Mouse (Mus musculus): ENCODE measurements around the gene Olfml3. TPM values are rescaled to one million over a fixed set of nuclear protein-coding genes. Genes with fewer than 3 reads are reported as not detected.
A peak's percentile ranks its signal among the peaks of the same experiment; 100 is the strongest.

Gene Olfml3
- polyA plus RNA-seq, 1 experiment from 2014 or later, result 52.1 TPM

DNA sequence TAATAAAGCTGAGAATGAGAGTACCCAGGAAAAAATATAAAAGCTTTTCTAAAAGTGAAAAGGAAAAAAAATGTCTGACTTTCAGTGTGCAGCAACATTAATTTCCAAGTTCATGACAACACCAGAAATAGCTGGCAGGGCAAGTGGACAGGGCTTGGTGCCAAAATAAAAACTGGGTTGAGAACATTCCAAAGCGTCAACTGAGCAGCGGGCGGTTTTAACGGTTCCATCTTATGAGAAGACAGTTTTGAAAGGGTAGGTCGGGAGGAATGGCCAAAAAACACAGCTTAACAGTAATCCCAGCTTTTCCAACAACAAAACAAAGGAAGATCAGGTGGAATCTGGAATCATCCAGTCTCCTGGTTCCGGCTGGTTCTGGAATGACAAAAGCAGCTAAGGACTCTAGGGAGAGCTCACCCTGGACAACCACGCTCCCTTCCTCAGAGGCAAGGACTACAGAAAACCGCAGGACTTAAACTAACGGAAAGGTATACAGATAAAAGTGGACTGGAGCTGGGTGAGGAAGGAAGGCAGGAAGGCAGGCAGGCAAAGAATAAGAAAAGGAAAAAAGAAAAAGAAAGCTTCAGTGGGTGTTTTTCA lies 33.8 kb upstream of the Olfml3 start:
- Histone ChIP-seq H3K4me3 (replicated peaks) (no peak overlapping the region), H3K27ac (peak overlapping the region; percentile 79), H3K4me1 (peaks cover 4% of the 10 kb centered on the region; the same call in 1 of the 2 replicates), H3K4me2 (no peak overlapping the region), H3K27me3 (replicated peaks) (no peaks in the 10 kb centered on the region), H3K36me3 (peaks cover 5% of the 10 kb centered on the region; the same call in 1 of the 2 replicates), H3K9me3 (no peaks in the 10 kb centered on the region), H3K9ac (no peak overlapping the region)
- 50% methylated on average over 9 of the region's 9 CpGs for WGBS
- ATAC-seq (ENCODE audit: insufficient read depth, low FRiP score, low read depth), result no peak

DNA sequence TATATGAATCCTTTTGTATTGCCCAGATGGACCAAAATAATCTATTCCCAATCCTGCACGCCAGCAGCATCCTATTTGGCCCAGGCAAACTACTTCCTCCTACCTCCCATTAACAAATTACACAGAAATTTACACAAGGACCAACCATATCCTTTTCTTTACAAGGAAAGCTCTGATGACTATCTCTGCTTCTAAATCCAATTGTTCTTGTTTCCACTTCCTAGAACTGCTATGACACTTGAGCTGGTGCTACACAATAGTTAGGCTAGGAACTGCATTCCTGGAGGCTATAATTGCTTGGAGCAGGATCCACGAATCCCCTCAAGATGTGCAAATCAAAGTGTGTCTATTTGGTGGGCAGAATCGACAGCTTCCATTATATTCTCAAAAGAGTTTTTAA lies 29.0 kb upstream of the Olfml3 start:
- Histone ChIP-seq H3K4me3 (replicated peaks) (no peak overlapping the region), H3K27me3 (replicated peaks) (no peaks in the 10 kb centered on the region), H3K9ac (no peak overlapping the region), H3K4me2 (no peak overlapping the region), H3K36me3 (peaks cover 22% of the 10 kb centered on the region), H3K4me1 (0 out of 2 replicates have a peak, but pooled peaks cover 3% of the 10 kb centered on the region), H3K27ac (no peak overlapping the region), H3K9me3 (no peaks in the 10 kb centered on the region)
- ATAC-seq (ENCODE audit: insufficient read depth, low FRiP score, low read depth), result no peak
- 81% methylated on average over 3 of the region's 3 CpGs for WGBS

DNA sequence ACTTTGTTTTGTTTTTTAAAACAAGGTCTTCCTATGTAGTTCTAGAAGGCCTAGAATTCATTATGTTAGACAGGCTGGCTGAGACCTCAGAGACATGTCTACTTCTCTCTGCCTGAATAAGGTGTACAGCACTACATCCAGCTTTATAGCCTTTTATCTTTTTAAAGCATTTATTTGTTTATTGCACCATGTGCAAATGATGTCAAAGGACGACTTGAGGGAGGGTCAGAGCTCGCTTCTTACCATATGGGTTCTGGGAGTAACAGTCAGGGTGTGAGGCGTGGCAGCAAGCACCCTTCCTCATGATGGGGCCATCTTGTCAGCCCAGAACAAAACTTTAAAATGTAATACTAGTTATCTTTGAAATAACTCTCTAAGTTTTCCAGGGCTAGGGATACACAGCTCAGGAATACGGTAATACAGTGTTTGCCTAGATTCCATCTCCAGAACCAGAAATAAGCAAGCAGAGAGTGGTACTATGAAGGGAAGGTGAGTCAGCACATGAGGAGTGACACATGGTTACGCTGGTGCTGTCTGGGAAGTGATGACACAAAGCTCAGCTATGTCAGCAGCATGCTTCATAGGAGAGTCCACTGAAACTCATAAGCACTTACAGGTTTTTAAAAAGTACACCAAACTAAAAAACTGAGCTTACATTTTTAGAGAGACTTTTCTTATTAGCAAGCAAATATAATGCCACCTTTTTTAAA lies 21.6 kb upstream of the Olfml3 start:
- H3K9ac ChIP-seq, result no peak overlapping the region
- no peaks in the 10 kb centered on the region for H3K4me1 ChIP-seq
- H3K36me3 ChIP-seq, result peaks cover 40% of the 10 kb centered on the region
- WGBS, result 76% methylated on average over 5 of the region's 5 CpGs
- H3K4me2 ChIP-seq, result no peak overlapping the region
- H3K4me3 ChIP-seq (replicated peaks), result no peak overlapping the region
- no peaks in the 10 kb centered on the region for H3K9me3 ChIP-seq
- H3K27me3 ChIP-seq (replicated peaks), result no peaks in the 10 kb centered on the region
- no peak overlapping the region for H3K27ac ChIP-seq
- ATAC-seq (ENCODE audit: insufficient read depth, low FRiP score, low read depth), result no peak

DNA sequence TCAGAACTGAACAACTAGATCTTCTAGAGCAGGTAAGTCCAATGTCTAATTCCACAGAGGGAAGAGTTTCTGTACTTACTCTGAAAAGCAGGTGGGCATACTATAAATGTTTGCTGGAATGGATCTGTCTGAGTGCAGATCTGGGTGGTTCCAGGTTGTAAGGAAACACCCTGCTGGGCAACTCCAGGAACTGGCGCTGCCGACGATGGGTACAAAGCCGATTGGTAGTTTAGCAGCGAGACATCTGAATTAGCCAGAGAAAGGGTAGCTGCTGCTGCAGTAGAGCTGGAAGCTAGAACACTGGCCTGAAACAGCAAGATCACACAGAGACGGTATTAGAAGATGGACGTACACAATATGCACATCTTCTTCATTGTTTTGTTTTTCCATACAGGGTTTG lies 20.7 kb upstream of the Olfml3 start:
- H3K9ac ChIP-seq, result no peak overlapping the region
- no peak overlapping the region for H3K4me3 ChIP-seq (replicated peaks)
- H3K4me2 ChIP-seq, result no peak overlapping the region
- no peak overlapping the region for H3K27ac ChIP-seq
- no peak for ATAC-seq (ENCODE audit: insufficient read depth, low FRiP score, low read depth)
- H3K36me3 ChIP-seq, result peaks cover 38% of the 10 kb centered on the region
- 86% methylated on average over 7 of the region's 7 CpGs for WGBS
- H3K9me3 ChIP-seq, result no peaks in the 10 kb centered on the region
- no peaks in the 10 kb centered on the region for H3K4me1 ChIP-seq
- H3K27me3 ChIP-seq (replicated peaks), result no peaks in the 10 kb centered on the region

DNA sequence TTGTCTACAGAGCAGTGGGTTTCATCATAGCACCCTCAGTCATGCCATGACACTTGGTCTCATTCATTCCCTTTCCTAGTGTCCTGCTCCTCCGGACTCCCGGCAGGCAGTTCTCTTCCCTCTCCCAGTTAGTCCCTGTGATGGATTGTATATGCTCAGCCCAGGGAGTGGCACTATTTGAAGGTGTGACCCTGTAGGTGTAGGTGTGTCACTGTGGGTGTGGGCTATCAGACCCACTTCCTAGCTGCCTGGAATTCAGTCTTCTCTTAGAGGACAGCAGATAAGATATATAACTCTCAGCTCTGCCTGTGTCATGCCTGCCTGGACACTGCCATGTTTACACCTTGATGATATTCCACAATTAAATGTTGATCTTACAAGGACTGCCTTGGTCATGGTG lies 19.1 kb upstream of the Olfml3 start:
- Histone ChIP-seq H3K36me3 (peaks cover 29% of the 10 kb centered on the region), H3K9ac (no peak overlapping the region), H3K27me3 (replicated peaks) (no peaks in the 10 kb centered on the region), H3K4me2 (no peak overlapping the region), H3K4me1 (no peaks in the 10 kb centered on the region), H3K27ac (no peak overlapping the region), H3K4me3 (replicated peaks) (no peak overlapping the region), H3K9me3 (no peaks in the 10 kb centered on the region)
- 73% methylated on average over 2 of the region's 2 CpGs for WGBS
- ATAC-seq (ENCODE audit: insufficient read depth, low FRiP score, low read depth), result no peak

DNA sequence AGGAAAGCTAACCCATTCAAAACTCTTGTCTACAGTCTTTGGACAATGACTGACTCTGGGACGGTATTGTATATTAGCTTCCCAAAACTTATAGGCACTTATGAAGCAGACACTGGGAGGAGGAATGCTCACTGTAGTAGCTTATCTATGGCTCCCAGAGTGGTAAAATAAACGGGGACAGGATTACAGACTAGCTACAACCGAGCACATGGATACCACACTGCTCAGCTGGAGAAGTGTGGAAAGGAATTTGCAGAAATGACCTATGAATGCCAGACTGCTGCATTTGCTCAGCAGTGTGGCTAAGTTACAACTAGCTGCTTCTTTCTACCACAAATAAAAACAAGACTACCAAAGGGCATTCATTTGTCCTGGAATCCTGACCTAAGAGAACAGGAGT lies 17.6 kb upstream of the Olfml3 start:
- Histone ChIP-seq H3K9me3 (no peaks in the 10 kb centered on the region), H3K4me1 (no peaks in the 10 kb centered on the region), H3K36me3 (peaks cover 27% of the 10 kb centered on the region), H3K4me2 (no peak overlapping the region), H3K9ac (no peak overlapping the region), H3K4me3 (replicated peaks) (no peak overlapping the region), H3K27ac (no peak overlapping the region), H3K27me3 (replicated peaks) (no peaks in the 10 kb centered on the region)
- WGBS, result 61% methylated on average over 3 of the region's 3 CpGs
- ATAC-seq (ENCODE audit: insufficient read depth, low FRiP score, low read depth), result no peak

DNA sequence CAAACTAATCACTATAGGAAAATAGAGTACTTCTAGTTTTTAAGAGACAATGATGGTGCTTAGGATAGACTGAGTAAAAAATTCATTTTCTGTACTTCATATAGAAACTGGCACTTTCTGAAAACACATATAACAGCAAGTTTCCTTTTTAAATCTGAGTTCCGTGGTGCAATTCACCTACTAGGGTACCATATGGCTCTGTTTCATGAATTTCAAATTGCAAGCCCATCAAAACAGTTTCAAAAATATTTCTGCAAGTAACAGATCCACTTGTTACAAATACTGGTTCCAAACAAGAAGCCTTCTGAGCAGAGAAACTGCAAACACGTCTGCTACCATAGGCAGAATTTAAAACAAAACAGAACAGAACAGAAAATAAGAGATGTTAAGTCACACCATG lies 13.8 kb upstream of the Olfml3 start:
- H3K27ac ChIP-seq, result no peak overlapping the region
- H3K9me3 ChIP-seq, result no peaks in the 10 kb centered on the region
- no peaks in the 10 kb centered on the region for H3K27me3 ChIP-seq (replicated peaks)
- no peak for ATAC-seq (ENCODE audit: insufficient read depth, low FRiP score, low read depth)
- no peak overlapping the region for H3K9ac ChIP-seq
- H3K36me3 ChIP-seq, result peaks cover 32% of the 10 kb centered on the region
- WGBS, result 84% methylated on average over 2 of the region's 2 CpGs
- no peaks in the 10 kb centered on the region for H3K4me1 ChIP-seq
- no peak overlapping the region for H3K4me2 ChIP-seq
- no peak overlapping the region for H3K4me3 ChIP-seq (replicated peaks)

DNA sequence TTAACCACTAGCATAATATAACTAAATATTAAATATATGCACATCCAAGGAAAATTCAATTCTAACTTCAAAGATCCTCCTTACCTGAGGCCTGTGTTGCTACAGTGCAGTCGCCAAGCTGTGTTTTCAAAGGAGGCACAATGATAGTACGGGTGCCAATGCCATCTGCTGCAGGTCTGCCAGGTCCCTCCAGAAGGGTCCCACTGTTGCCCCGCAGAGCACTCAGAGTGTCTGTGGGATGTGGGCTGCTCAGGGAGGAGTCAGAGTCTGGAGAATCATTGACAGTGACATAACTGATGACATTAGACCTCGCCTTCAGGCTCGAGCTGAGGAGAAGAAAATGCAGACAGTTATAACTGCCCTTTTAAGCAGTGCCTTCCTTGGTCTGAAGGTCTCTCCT lies 8.9 kb upstream of the Olfml3 start:
- Histone ChIP-seq H3K36me3 (peaks cover 43% of the 10 kb centered on the region), H3K9ac (no peak overlapping the region), H3K4me1 (no peaks in the 10 kb centered on the region), H3K9me3 (no peaks in the 10 kb centered on the region), H3K27ac (no peak overlapping the region), H3K27me3 (replicated peaks) (no peaks in the 10 kb centered on the region), H3K4me3 (replicated peaks) (no peak overlapping the region), H3K4me2 (no peak overlapping the region)
- 84% methylated on average over 5 of the region's 5 CpGs for whole genome bisulfite sequencing
- ATAC-seq (ENCODE audit: insufficient read depth, low FRiP score, low read depth), result no peak

DNA sequence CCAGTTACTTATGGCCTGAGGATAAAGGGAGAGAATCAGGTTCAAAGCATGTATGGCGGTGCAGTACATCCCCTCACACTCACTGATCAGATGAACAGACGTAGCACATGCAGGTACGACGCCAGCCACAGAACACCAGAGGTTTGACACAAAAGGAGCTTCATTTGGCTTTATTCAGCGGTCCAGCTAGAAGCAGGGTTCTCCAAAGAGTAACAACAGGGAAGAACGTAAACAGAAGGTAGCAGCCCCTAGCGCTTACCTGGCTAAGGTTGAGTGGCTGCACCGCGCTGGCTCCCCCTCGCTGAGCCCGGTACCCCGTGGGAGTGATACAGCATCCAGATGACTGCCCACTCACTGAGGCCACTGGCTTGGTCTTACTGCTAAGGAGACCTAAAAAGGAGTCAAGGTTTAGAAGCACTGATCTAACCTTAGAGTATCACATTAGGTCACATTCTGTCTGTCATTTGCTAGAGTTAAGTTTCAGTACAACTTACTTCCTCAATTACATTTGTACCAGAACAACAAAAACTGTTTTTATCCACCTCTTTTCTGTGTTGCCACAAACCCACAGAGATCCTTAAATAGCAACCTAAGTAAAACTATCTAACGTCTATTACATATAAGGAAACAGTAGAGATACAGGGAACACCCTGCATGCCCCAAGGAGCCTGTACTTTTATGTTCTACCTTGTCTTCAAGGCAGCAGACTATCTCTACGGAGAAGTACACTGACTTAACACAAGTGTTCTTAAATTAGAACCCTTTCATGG lies 7.4 kb upstream of the Olfml3 start:
- no peak overlapping the region for H3K9ac ChIP-seq
- no peak for ATAC-seq (ENCODE audit: insufficient read depth, low FRiP score, low read depth)
- 89% methylated on average over 14 of the region's 14 CpGs for WGBS
- peaks cover 43% of the 10 kb centered on the region for H3K36me3 ChIP-seq
- H3K4me2 ChIP-seq, result no peak overlapping the region
- no peak overlapping the region for H3K27ac ChIP-seq
- H3K4me3 ChIP-seq (replicated peaks), result no peak overlapping the region
- no peaks in the 10 kb centered on the region for H3K27me3 ChIP-seq (replicated peaks)
- H3K9me3 ChIP-seq, result no peaks in the 10 kb centered on the region
- H3K4me1 ChIP-seq, result no peaks in the 10 kb centered on the region

DNA sequence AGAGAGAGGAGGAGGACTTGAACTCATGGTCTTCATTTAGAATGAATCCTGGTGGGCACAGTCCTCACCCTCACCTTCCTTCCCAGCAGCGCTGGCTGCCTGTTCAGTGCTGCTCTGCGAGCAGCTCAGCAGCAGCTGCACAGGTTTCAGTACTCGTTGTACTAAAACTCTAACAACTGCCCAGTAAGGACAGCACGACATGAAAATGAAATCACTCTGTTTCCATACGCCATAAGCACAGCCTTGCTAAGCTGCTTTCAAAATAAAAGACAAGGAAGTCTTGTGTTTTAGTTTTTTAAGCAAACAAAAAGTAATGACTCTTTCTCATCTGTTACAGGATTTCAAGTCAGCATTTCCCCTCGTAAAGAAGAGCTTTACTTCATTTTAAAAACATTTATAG lies 5.4 kb upstream of the Olfml3 start:
- Histone ChIP-seq H3K27me3 (replicated peaks) (no peaks in the 10 kb centered on the region), H3K9me3 (no peaks in the 10 kb centered on the region), H3K36me3 (peaks cover 32% of the 10 kb centered on the region), H3K9ac (no peak overlapping the region), H3K27ac (no peak overlapping the region), H3K4me2 (no peak overlapping the region), H3K4me1 (no peaks in the 10 kb centered on the region), H3K4me3 (replicated peaks) (no peak overlapping the region)
- ATAC-seq (ENCODE audit: insufficient read depth, low FRiP score, low read depth), result no peak
- WGBS, result 73% methylated on average over 6 of the region's 6 CpGs

DNA sequence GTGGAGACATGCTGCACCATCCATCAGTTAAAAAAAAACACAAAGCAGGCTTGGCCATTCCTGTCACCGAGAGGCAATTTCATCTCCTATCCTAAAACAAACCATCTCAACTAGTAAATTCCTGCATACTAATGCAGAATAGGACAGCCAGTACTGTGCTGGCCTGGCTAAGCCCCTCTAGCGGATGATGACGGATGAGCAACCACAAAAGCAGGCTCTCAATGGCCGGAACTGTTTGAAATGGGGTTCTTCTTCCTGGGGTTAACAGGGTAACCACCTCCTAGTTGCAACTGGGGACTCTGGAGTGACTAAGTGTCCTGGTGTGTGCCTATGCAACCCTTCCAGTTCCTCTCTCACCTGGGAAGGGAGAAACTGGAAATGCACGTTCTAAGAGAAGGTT lies 2.5 kb upstream of the Olfml3 start:
- no peaks in the 10 kb centered on the region for H3K27me3 ChIP-seq (replicated peaks)
- H3K4me1 ChIP-seq, result peaks cover 12% of the 10 kb centered on the region
- no peak overlapping the region for H3K9ac ChIP-seq
- 47% methylated on average over 5 of the region's 5 CpGs for WGBS
- H3K36me3 ChIP-seq, result peaks cover 23% of the 10 kb centered on the region
- no peaks in the 10 kb centered on the region for H3K9me3 ChIP-seq
- no peak overlapping the region for H3K4me2 ChIP-seq
- no peak overlapping the region for H3K4me3 ChIP-seq (replicated peaks)
- no peak overlapping the region for H3K27ac ChIP-seq
- ATAC-seq (ENCODE audit: insufficient read depth, low FRiP score, low read depth), result no peak

DNA sequence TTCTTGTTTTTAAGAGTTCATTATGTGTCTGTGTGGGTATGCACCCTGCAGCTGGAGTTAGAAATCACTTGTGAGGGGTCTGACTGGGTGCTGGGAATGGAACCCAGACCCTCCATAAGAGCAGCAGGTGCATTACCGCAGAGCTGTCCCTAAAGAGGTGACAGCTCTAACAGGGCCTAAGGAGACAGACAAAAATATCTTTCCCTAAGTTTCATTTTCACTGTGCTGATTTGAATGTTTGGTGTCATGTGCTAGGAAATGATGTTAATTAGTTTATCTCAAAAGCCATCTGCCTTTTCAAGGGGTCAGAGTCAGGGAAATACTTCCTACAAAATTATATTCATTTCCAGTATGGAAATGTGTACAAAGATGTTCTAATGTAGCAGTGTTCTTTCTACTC lies 1.5 kb upstream of the Olfml3 start, which contains the start of gene Gm10964:
TSS of gene Gm10964 (plus strand) at position 38 of the 400 bp plus-strand sequence.
- H3K4me2 ChIP-seq, result peak within 1 kb of the TSS; percentile 52
- H3K27ac ChIP-seq, result peak within 1 kb of the TSS; percentile 94
- ATAC-seq (ENCODE audit: insufficient read depth, low FRiP score, low read depth), result no peak
- peaks cover 22% of the 10 kb centered on the region for H3K4me1 ChIP-seq
- H3K9ac ChIP-seq, result no peak within 1 kb of the TSS
- no peaks in the 10 kb centered on the region for H3K9me3 ChIP-seq
- 86% methylated on average over 1 of the region's 1 CpGs for WGBS
- peak within 1 kb of the TSS; percentile 42 for H3K4me3 ChIP-seq (replicated peaks)
- H3K27me3 ChIP-seq (replicated peaks), result no peaks in the 10 kb centered on the region
- H3K36me3 ChIP-seq, result peaks cover 13% of the 10 kb centered on the region
